Mouse (Mus musculus): ENCODE data around the gene Arv1. TPM values are rescaled to one million over a fixed set of nuclear protein-coding genes. Genes with fewer than 3 reads are reported as not detected.
A peak's percentile ranks its signal among the peaks of the same experiment; 100 is the strongest.

Arv1 gene
- polyA plus RNA-seq, 1 experiment from 2014 or later = 26.6 TPM

GRCm38 (mm10) chr8:124732828-124733227 lies 10.9 kb downstream of the Arv1 start:
- H3K4me2 ChIP-seq (replicated peaks) = no peak overlapping the region
- H3K27me3 ChIP-seq = no peaks in the 10 kb centered on the region
- no peak for ATAC-seq (ENCODE audit: low FRiP score, low read depth)
- no peak overlapping the region for H3K27ac ChIP-seq
- H3K4me3 ChIP-seq = no peak overlapping the region
- no peaks in the 10 kb centered on the region for H3K4me1 ChIP-seq
- H3K36me3 ChIP-seq = peaks cover 92% of the 10 kb centered on the region
- no peak overlapping the region for H3K9ac ChIP-seq
- no peaks in the 10 kb centered on the region for H3K9me3 ChIP-seq
- 92% methylated on average over 8 of the region's 8 CpGs for WGBS

GRCm38 (mm10) chr8:124735371-124735911 lies 13.5 kb downstream of the Arv1 start:
- no peak overlapping the region for H3K4me2 ChIP-seq (replicated peaks)
- no peak overlapping the region for H3K4me3 ChIP-seq
- H3K27me3 ChIP-seq = no peaks in the 10 kb centered on the region
- no peak for ATAC-seq (ENCODE audit: low FRiP score, low read depth)
- H3K27ac ChIP-seq = no peak overlapping the region
- H3K9me3 ChIP-seq = no peaks in the 10 kb centered on the region
- peaks cover 81% of the 10 kb centered on the region for H3K36me3 ChIP-seq
- H3K9ac ChIP-seq = no peak overlapping the region
- H3K4me1 ChIP-seq = no peaks in the 10 kb centered on the region
- 55% methylated on average over 3 of the region's 3 CpGs for WGBS

GRCm38 (mm10) chr8:124739268-124739667 lies 17.3 kb downstream of the Arv1 start:
- Histone ChIP-seq H3K9me3 (no peaks in the 10 kb centered on the region), H3K36me3 (peaks cover 56% of the 10 kb centered on the region), H3K4me3 (no peak overlapping the region), H3K27ac (no peak overlapping the region), H3K9ac (no peak overlapping the region), H3K4me1 (no peaks in the 10 kb centered on the region), H3K4me2 (replicated peaks) (no peak overlapping the region), H3K27me3 (no peaks in the 10 kb centered on the region)
- no peak for ATAC-seq (ENCODE audit: low FRiP score, low read depth)
- WGBS = 69% methylated on average over 1 of the region's 1 CpGs

- 70% methylated on average over 13 of the region's 13 CpGs for WGBS
- Histone ChIP-seq H3K27ac (no peak overlapping the region), H3K4me2 (replicated peaks) (no peak overlapping the region), H3K36me3 (peaks cover under 1% of the 10 kb centered on the region; the same call in 1 of the 2 replicates), H3K4me3 (no peak overlapping the region), H3K9me3 (0 out of 2 replicates have a peak, but pooled peaks cover 3% of the 10 kb centered on the region), H3K9ac (no peak overlapping the region), H3K4me1 (peaks cover 12% of the 10 kb centered on the region), H3K27me3 (peaks cover 30% of the 10 kb centered on the region)
- no peak for ATAC-seq (ENCODE audit: low FRiP score, low read depth)
Observed at GRCm38 (mm10) chr8:124746661-124747060, 24.7 kb downstream of the Arv1 start.

DNA sequence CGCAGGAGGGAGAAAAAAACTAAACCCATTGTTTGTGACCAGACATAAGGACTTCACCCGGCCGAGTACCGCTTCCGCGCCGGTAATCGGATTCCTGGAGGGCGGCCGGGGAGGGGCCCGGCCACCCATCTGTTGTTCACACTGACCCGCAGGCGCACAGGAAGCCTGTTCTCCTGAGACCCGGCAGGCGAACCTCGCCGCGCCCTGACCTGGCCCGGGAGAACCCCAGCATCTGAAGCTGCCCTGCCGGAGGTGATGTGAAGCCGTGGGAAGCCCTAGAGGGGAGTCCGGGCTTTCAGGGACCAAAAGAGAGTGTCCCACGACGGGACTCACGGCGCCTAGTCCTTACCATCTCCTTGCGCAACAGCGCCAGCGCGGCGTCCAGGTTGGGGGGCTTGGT lies 29.3 kb downstream of the Arv1 start:
- Histone ChIP-seq H3K27ac (no peak overlapping the region), H3K4me2 (replicated peaks) (peak overlapping the region; percentile 89), H3K4me3 (peak overlapping the region; percentile 61), H3K9me3 (0 out of 2 replicates have a peak, but pooled peaks cover 3% of the 10 kb centered on the region), H3K9ac (peak overlapping the region; percentile 65), H3K36me3 (no peaks in the 10 kb centered on the region), H3K27me3 (peaks cover 67% of the 10 kb centered on the region), H3K4me1 (peaks cover 18% of the 10 kb centered on the region)
- 1% methylated on average over 31 of the region's 31 CpGs for WGBS
- peak; percentile 18; the same call in 1 of the 2 replicates for ATAC-seq (ENCODE audit: low FRiP score, low read depth)

GRCm38 (mm10) chr8:124751709-124752173 lies 29.8 kb downstream of the Arv1 start, which contains the start of gene Fam89a:
Fam89a (minus strand) TSS chr8:124751832.
- Histone ChIP-seq H3K27me3 (peaks cover 67% of the 10 kb centered on the region), H3K27ac (no peak within 1 kb of the TSS), H3K36me3 (no peaks in the 10 kb centered on the region), H3K4me2 (replicated peaks) (peak within 1 kb of the TSS; percentile 89), H3K9ac (peak within 1 kb of the TSS; percentile 65), H3K9me3 (0 out of 2 replicates have a peak, but pooled peaks cover 3% of the 10 kb centered on the region), H3K4me1 (peaks cover 18% of the 10 kb centered on the region), H3K4me3 (peak within 1 kb of the TSS; percentile 61)
- WGBS = under 1% methylated on average over 19 of the region's 41 CpGs
- ATAC-seq (ENCODE audit: low FRiP score, low read depth) = peak; percentile 65

GRCm38 (mm10) chr8:124752325-124752862 lies 30.5 kb downstream of the Arv1 start:
- H3K27me3 ChIP-seq = peaks cover 67% of the 10 kb centered on the region
- whole genome bisulfite sequencing = 31% methylated on average over 21 of the region's 21 CpGs

GRCm38 (mm10) chr8:124754101-124754791 lies 32.3 kb downstream of the Arv1 start:
- WGBS = 19% methylated on average over 11 of the region's 11 CpGs
- H3K4me3 ChIP-seq = no peak overlapping the region
- H3K9me3 ChIP-seq = no peaks in the 10 kb centered on the region
- H3K27me3 ChIP-seq = peaks cover 61% of the 10 kb centered on the region
- H3K4me1 ChIP-seq = peaks cover 18% of the 10 kb centered on the region
- no peak for ATAC-seq (ENCODE audit: low FRiP score, low read depth)
- no peak overlapping the region for H3K9ac ChIP-seq
- H3K36me3 ChIP-seq = no peaks in the 10 kb centered on the region
- no peak overlapping the region for H3K4me2 ChIP-seq (replicated peaks)
- H3K27ac ChIP-seq = no peak overlapping the region

More at GRCm38 (mm10) chr8:124752325-124752862, 30.5 kb downstream of the Arv1 start:
- ATAC-seq (ENCODE audit: low FRiP score, low read depth) = no peak
- Histone ChIP-seq H3K9me3 (0 out of 2 replicates have a peak, but pooled peaks cover 3% of the 10 kb centered on the region), H3K36me3 (no peaks in the 10 kb centered on the region), H3K4me1 (peaks cover 18% of the 10 kb centered on the region), H3K4me3 (peak overlapping the region; percentile 61), H3K4me2 (replicated peaks) (peak overlapping the region; percentile 89), H3K9ac (no peak overlapping the region), H3K27ac (no peak overlapping the region)

GRCm38 (mm10) chr8:124754792-124755190 lies 32.9 kb downstream of the Arv1 start:
- H3K4me3 ChIP-seq = no peak overlapping the region
- 44% methylated on average over 4 of the region's 4 CpGs for WGBS
- peaks cover 56% of the 10 kb centered on the region for H3K27me3 ChIP-seq
- H3K36me3 ChIP-seq = no peaks in the 10 kb centered on the region
- ATAC-seq (ENCODE audit: low FRiP score, low read depth) = no peak
- no peak overlapping the region for H3K4me2 ChIP-seq (replicated peaks)
- H3K27ac ChIP-seq = no peak overlapping the region
- H3K4me1 ChIP-seq = peaks cover 18% of the 10 kb centered on the region
- no peaks in the 10 kb centered on the region for H3K9me3 ChIP-seq
- H3K9ac ChIP-seq = no peak overlapping the region

DNA sequence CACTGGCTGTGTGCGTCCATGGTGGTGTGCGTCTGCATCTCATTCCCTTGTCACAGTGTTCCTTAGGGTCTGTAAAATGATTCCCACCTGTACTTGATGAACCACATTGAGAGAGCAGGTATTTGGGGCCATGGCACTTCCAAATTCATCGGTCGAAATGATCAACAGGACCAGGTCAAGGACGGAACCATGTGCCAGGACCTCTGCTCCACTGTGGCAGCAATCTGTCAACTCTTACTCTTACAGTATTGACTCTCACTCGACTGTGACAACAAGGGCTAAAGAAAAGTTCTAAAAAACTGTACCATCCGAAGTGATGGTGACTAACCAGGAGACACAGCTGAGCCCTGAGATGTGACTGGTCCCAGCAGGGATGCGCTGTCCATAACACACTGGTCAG lies 33.5 kb downstream of the Arv1 start:
- Histone ChIP-seq H3K9ac (no peak overlapping the region), H3K4me1 (peaks cover 18% of the 10 kb centered on the region), H3K36me3 (no peaks in the 10 kb centered on the region), H3K4me2 (replicated peaks) (no peak overlapping the region), H3K9me3 (no peaks in the 10 kb centered on the region), H3K27me3 (peaks cover 49% of the 10 kb centered on the region), H3K27ac (no peak overlapping the region), H3K4me3 (no peak overlapping the region)
- ATAC-seq (ENCODE audit: low FRiP score, low read depth) = no peak
- WGBS = 86% methylated on average over 8 of the region's 8 CpGs

GRCm38 (mm10) chr8:124756153-124756552 lies 34.2 kb downstream of the Arv1 start:
- Histone ChIP-seq H3K4me1 (peaks cover 11% of the 10 kb centered on the region), H3K4me3 (no peak overlapping the region), H3K36me3 (no peaks in the 10 kb centered on the region), H3K27me3 (peaks cover 42% of the 10 kb centered on the region), H3K4me2 (replicated peaks) (no peak overlapping the region), H3K9ac (no peak overlapping the region), H3K9me3 (no peaks in the 10 kb centered on the region), H3K27ac (no peak overlapping the region)
- ATAC-seq (ENCODE audit: low FRiP score, low read depth) = no peak
- WGBS = 68% methylated on average over 2 of the region's 2 CpGs

GRCm38 (mm10) chr8:124756601-124757000 lies 34.7 kb downstream of the Arv1 start:
- no peaks in the 10 kb centered on the region for H3K36me3 ChIP-seq
- no peak overlapping the region for H3K27ac ChIP-seq
- peaks cover 7% of the 10 kb centered on the region; the same call in 1 of the 2 replicates for H3K4me1 ChIP-seq
- no peak overlapping the region for H3K4me2 ChIP-seq (replicated peaks)
- no peaks in the 10 kb centered on the region for H3K9me3 ChIP-seq
- peaks cover 38% of the 10 kb centered on the region for H3K27me3 ChIP-seq
- no peak overlapping the region for H3K4me3 ChIP-seq
- WGBS = 60% methylated on average over 5 of the region's 5 CpGs
- no peak overlapping the region for H3K9ac ChIP-seq
- ATAC-seq (ENCODE audit: low FRiP score, low read depth) = no peak
